Mouse (Mus musculus) limb, embryonic 14.5 days (tissue): ENCODE measurements around the gene Pparg. TPM values are rescaled to one million over a fixed set of nuclear protein-coding genes. Genes with fewer than 3 reads are reported as not detected.

ENCODE experiments used
- ATAC-seq: fragments of 200-750 bp; cut with Nextera tagmentation; 2 replicates; pipeline ENCODE4 v1.8.0; 2017; ENCODE audit warnings: low read depth, moderate number of reproducible peaks, moderate TSS enrichment; ENCODE audit not compliant: low FRiP score
- DNase-seq: peaks from one replicate; pipeline ENCODE4 v3.0.0-alpha.2; 2015; ENCODE audit warnings: low spot score
- H3K27ac ChIP-seq: fragments of 300-500 bp; sonication (generic); replicated peaks from 2 replicates; pipeline ENCODE4 v1.5.1; 2014; ENCODE audit warnings: low read depth, mild to moderate bottlenecking, low read length, moderate library complexity, mixed read lengths
- H3K27me3 ChIP-seq: fragments of 300-500 bp; sonication (generic); 2 replicates; pipeline ENCODE4 v1.6.1; 2014; ENCODE audit warnings: low read length, mixed read lengths; ENCODE audit not compliant: control insufficient read depth, insufficient read depth
- H3K36me3 ChIP-seq: fragments of 300-500 bp; sonication (generic); 2 replicates; pipeline ENCODE4 v1.6.1; 2014; ENCODE audit warnings: mild to moderate bottlenecking, low read length, moderate library complexity, mixed read lengths; ENCODE audit not compliant: control insufficient read depth, insufficient read depth
- H3K4me1 ChIP-seq: fragments of 300-500 bp; sonication (generic); 2 replicates; pipeline ENCODE4 v1.6.1; 2014; ENCODE audit warnings: antibody characterized with exemption, low read length, mixed read lengths; ENCODE audit not compliant: control insufficient read depth, insufficient read depth
- H3K4me2 ChIP-seq: fragments of 300-500 bp; sonication (generic); replicated peaks from 2 replicates; pipeline ENCODE4 v1.6.1; 2014; ENCODE audit warnings: low read depth, mild to moderate bottlenecking, low read length, moderate library complexity; ENCODE audit not compliant: severe bottlenecking
- H3K4me3 ChIP-seq: fragments of 300-500 bp; sonication (generic); replicated peaks from 2 replicates; pipeline ENCODE4 v1.5.1; 2014; ENCODE audit warnings: low read length
- H3K9ac ChIP-seq: fragments of 300-500 bp; sonication (generic); 2 replicates; pipeline ENCODE4 v1.6.1; 2014; ENCODE audit warnings: mild to moderate bottlenecking, low read depth, low read length, moderate library complexity; ENCODE audit not compliant: severe bottlenecking
- H3K9me3 ChIP-seq: fragments of 300-500 bp; sonication (generic); 2 replicates; pipeline ENCODE4 v1.6.1; 2016; ENCODE audit warnings: low read length; ENCODE audit not compliant: control insufficient read depth
- POLR2A ChIP-seq: fragments of 200-500 bp; IDR thresholded peaks from 2 replicates; pipeline ENCODE4 v1.8.0; 2012; ENCODE audit warnings: inconsistent platforms, mild to moderate bottlenecking, moderate library complexity, borderline replicate concordance; ENCODE audit not compliant: insufficient read depth, insufficient read length; ENCODE audit errors: extremely low read depth
- WGBS: fragments of 180-500 bp; shearing (Covaris S2); extraction: QIAGEN DNeasy Blood & Tissue Kit; methylation state at CpG from one replicate; pipeline ENCODE4 v1.1.7; 2014; 5-methylcytosine and 5-hydroxymethylcytosine counted together
- polyA plus RNA-seq, 2 experiments: library from polyadenylated mRNA; depleted of rRNA in 1 of 2; stranded (reverse) in 1 of 2; unstranded in 1 of 2; fragments of >200 nt; fragmentation: Nextera tagmentation in 1 of 2; extraction: Ambion mirVana in 1 of 2; gene quantifications; 2 replicates each; pipeline versions ENCODE4 v1.2.1 to v1.2.3; 2012 to 2014

The Pparg gene
- polyA plus RNA-seq, 2 experiments: 2.1 to 2.3 TPM

DNA sequence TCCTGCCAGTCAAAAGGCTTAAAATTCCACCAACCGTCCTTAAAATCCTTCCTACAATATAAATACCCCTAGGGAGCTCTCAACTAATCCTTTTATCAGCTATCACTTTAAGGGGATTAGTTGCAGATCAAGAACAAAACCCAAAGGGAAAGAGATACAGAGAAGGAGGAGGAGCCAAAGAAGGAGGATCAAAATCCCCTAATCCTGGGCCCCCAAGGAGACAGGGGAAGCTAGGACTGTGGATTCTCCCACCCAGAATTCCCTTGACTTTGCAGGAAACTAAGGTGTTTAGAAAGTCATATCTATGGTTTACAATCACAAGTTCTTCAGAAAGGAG is 120.2 kb downstream of the Pparg start:
- Histone ChIP-seq H3K4me3 (no peak overlapping the region), H3K9me3 (no peaks in the 10 kb centered on the region), H3K27me3 (no peaks in the 10 kb centered on the region), H3K9ac (no peak overlapping the region), H3K36me3 (no peaks in the 10 kb centered on the region), H3K4me2 (no peak overlapping the region), H3K4me1 (0 out of 2 replicates have a peak, but pooled peaks cover 7% of the 10 kb centered on the region), H3K27ac (no peak overlapping the region)
- no peak for DNase-seq
- ATAC-seq: no peak
- TF ChIP-seq POLR2A: no peak
- WGBS: 3% methylated on average over 1 of the region's 1 CpGs

DNA sequence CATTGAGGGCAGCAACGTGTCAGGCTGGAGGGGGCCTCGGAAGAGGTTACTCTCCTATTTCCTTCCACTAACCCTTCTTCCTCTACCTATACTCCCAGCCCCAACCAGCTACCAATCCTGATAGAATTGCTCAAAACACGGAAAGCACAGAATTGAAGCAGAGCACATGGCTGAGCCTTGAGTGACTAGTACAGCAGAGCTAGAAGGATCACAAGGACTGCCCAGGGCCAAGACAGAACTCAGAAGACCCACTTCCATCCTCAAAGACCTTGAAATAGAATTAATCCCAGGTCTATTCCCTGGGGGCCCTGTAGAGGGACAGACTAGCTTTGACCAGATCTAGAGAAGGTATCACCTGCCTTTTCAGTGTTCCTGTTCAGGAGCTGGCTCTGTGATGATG is 120.9 kb downstream of the Pparg start:
- H3K9ac ChIP-seq: no peak overlapping the region
- no peaks in the 10 kb centered on the region for H3K27me3 ChIP-seq
- H3K4me2 ChIP-seq: no peak overlapping the region
- H3K36me3 ChIP-seq: no peaks in the 10 kb centered on the region
- H3K4me1 ChIP-seq: 0 out of 2 replicates have a peak, but pooled peaks cover 7% of the 10 kb centered on the region
- H3K27ac ChIP-seq: no peak overlapping the region
- no peaks in the 10 kb centered on the region for H3K9me3 ChIP-seq
- ATAC-seq (no peak), DNase-seq (no peak)
- H3K4me3 ChIP-seq: no peak overlapping the region
- WGBS: 54% methylated on average over 3 of the region's 3 CpGs
- TF ChIP-seq POLR2A: no peak

DNA sequence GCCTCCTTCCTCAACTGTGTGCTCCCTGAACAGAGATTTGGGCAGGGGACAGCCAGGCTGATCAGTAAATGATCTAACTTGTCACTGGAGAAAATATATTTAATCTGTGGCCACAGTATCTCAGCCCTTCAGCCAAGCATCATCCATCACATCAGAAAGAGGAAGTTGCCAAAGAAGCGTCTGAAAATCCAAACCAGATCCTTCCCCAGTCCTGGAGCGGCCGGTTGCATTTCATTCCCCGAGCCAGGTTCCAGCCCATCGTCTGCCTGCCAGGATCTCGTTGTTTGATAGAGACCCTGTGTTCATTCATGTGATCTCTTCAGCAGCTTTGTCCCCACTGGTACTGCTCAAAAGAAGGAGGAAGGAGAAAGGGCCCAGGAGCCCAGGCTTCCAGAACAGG is 124.9 kb downstream of the Pparg start:
- ATAC-seq (no peak), DNase-seq (peak; percentile 41)
- Histone ChIP-seq H3K27me3 (no peaks in the 10 kb centered on the region), H3K27ac (no peak overlapping the region), H3K9ac (no peak overlapping the region), H3K36me3 (no peaks in the 10 kb centered on the region), H3K4me1 (0 out of 2 replicates have a peak, but pooled peaks cover under 1% of the 10 kb centered on the region), H3K9me3 (no peaks in the 10 kb centered on the region), H3K4me2 (no peak overlapping the region), H3K4me3 (no peak overlapping the region)
- 56% methylated on average over 6 of the region's 6 CpGs for WGBS
- no peak for TF ChIP-seq POLR2A

DNA sequence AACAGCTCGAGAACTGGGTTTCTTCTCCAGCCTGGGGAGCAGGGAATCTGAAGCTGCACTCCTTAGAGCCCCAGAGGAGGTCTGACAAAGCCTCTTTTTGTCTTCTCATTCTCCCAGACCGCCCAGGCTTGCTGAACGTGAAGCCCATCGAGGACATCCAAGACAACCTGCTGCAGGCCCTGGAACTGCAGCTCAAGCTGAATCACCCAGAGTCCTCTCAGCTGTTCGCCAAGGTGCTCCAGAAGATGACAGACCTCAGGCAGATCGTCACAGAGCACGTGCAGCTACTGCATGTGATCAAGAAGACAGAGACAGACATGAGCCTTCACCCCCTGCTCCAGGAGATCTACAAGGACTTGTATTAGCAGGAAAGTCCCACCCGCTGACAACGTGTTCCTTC is 129.1 kb downstream of the Pparg start:
- no peak overlapping the region for H3K9ac ChIP-seq
- ATAC-seq (no peak), DNase-seq (no peak)
- no peaks in the 10 kb centered on the region for H3K36me3 ChIP-seq
- H3K27me3 ChIP-seq: no peaks in the 10 kb centered on the region
- no peaks in the 10 kb centered on the region for H3K4me1 ChIP-seq
- no peak overlapping the region for H3K4me2 ChIP-seq
- no peak overlapping the region for H3K27ac ChIP-seq
- H3K9me3 ChIP-seq: no peaks in the 10 kb centered on the region
- no peak for TF ChIP-seq POLR2A
- H3K4me3 ChIP-seq: no peak overlapping the region
- WGBS: 81% methylated on average over 9 of the region's 9 CpGs

DNA sequence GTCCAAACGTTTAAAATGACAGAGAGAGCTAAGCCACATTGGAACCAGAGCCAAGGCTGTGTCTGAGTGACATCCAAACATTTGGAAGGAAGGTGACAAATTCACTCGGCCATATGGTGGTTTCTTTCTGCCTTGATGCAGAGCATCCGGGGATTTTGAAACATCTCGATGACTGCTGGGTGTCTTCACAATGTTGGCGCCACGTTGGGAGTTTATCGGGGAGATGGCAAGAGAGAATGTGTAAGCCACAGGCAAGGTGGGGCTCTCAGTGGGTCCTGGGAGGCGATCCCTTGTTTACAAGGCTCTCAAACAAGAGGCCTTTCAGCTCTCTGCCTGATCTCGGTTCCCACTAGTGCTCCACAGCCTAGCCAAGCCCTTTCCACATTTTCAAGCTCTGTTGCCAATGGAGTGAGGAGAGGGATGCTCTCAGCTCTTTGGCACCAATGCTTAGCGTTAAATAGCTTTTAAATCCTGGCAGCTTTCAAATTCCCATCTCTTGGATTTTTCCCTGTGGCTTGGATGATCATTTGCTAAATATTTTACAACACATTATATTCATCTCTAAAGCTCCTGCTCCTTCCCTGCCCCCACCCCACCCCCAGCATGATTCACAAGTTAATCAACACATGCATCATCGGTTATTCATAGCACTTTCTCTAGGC is 132.3 kb downstream of the Pparg start:
- H3K27ac ChIP-seq: no peak overlapping the region
- no peaks in the 10 kb centered on the region for H3K27me3 ChIP-seq
- no peaks in the 10 kb centered on the region for H3K36me3 ChIP-seq
- 43% methylated on average over 11 of the region's 11 CpGs for WGBS
- ATAC-seq (no peak), DNase-seq (peak; percentile 15)
- no peak overlapping the region for H3K9ac ChIP-seq
- TF ChIP-seq POLR2A: no peak
- no peaks in the 10 kb centered on the region for H3K9me3 ChIP-seq
- H3K4me2 ChIP-seq: no peak overlapping the region
- H3K4me1 ChIP-seq: no peaks in the 10 kb centered on the region
- H3K4me3 ChIP-seq: no peak overlapping the region

DNA sequence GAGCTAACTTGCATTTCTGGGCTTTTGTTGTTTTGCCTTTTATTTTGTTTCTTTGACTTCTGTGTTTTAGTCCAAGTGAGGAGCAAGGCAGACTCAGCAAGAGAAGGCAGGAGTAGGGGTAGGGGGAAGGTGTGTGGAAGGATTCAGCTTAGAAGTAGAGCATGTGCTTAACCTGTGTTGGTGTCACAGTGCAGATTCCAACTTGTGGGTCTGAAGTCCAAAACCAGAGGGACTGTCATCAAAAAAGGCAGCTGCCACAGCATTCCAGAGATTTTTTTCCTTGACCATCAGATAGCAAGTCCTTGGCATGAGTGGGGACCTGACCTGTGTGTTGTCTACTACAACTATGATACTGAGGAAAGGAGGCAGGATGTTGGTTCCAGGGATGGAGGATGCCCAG is 133.1 kb downstream of the Pparg start:
- no peaks in the 10 kb centered on the region for H3K4me1 ChIP-seq
- H3K4me3 ChIP-seq: no peak overlapping the region
- no peak for TF ChIP-seq POLR2A
- H3K9ac ChIP-seq: no peak overlapping the region
- no peaks in the 10 kb centered on the region for H3K9me3 ChIP-seq
- no peak overlapping the region for H3K4me2 ChIP-seq
- DNase-seq (no peak), ATAC-seq (no peak)
- H3K27me3 ChIP-seq: no peaks in the 10 kb centered on the region
- no peak overlapping the region for H3K27ac ChIP-seq
- no peaks in the 10 kb centered on the region for H3K36me3 ChIP-seq
